ENCODE assay signal across 8 mouse cellular contexts in genomic region chr14:32825426-32826032, GRCm38 (mm10). TPM values are rescaled to one million over a fixed set of nuclear protein-coding genes. Genes with fewer than 3 reads are reported as not detected.
DNase-seq lines count a peak whose midpoint lies in the region; ATAC-seq lines count a peak whose summit lies in the region.

No protein-coding gene starts in this region.

- peak; percentile 78 for ATAC-seq in heart, embryonic 12.5 days (ENCODE audit: insufficient number of reproducible peaks, low FRiP score)
- peak; percentile 89 for ATAC-seq in kidney, embryonic 14.5 days (ENCODE audit: low FRiP score, low TSS enrichment)
- ATAC-seq in CD4-positive, CD25-positive, alpha-beta regulatory T cell, adult 4 months = no peak

- 7% methylated on average over 11 of the region's 11 CpGs for WGBS in heart, embryonic 12.5 days
- WGBS in kidney, embryonic 14.5 days = 5% methylated on average over 11 of the region's 11 CpGs

- H3K4me2 ChIP-seq in heart, embryonic 12.5 days = peak overlapping the region; percentile 46
- H3K4me2 ChIP-seq in kidney, embryonic 14.5 days (replicated peaks; ENCODE audit: low read depth, low read length) = peak overlapping the region; percentile 24

- peaks cover 9% of the 10 kb centered on the region for H3K9me3 ChIP-seq in heart, embryonic 12.5 days (replicated peaks)
- no peaks in the 10 kb centered on the region for H3K9me3 ChIP-seq in kidney, embryonic 14.5 days (ENCODE audit: control insufficient read depth, low read length)

- no peak overlapping the region for H3K9ac ChIP-seq in heart, embryonic 12.5 days
- no peak overlapping the region for H3K9ac ChIP-seq in kidney, embryonic 14.5 days (ENCODE audit: low read depth, low read length)

- no peak overlapping the region for H3K4me3 ChIP-seq in heart, embryonic 12.5 days
- H3K4me3 ChIP-seq in kidney, embryonic 14.5 days (ENCODE audit: low read length) = no peak overlapping the region; the same call in 1 of the 2 replicates

- DNase-seq in urinary bladder, postnatal 14 days (ENCODE audit: low spot score) = peak; percentile 48
- DNase-seq in urinary bladder, postnatal 10 days (ENCODE audit: low spot score) = no peak
- peak; percentile 58 for DNase-seq in lung, postnatal 25 days (ENCODE audit: low spot score)
- peak; percentile 77 for DNase-seq in yolk sac, embryonic 10.5 days (ENCODE audit: low spot score)
- DNase-seq in cerebellum, adult 9-11 months = no peak

- no peak overlapping the region for H3K27ac ChIP-seq in heart, embryonic 12.5 days (ENCODE audit: poor library complexity, severe bottlenecking)
- peak overlapping the region; percentile 60; the same call in 1 of the 2 replicates for H3K27ac ChIP-seq in kidney, embryonic 14.5 days (ENCODE audit: low read depth, low read length)

- H3K4me1 ChIP-seq in heart, embryonic 12.5 days (replicated peaks) = peaks cover 26% of the 10 kb centered on the region
- peaks cover 28% of the 10 kb centered on the region for H3K4me1 ChIP-seq in kidney, embryonic 14.5 days (ENCODE audit: control insufficient read depth, insufficient read depth, low read length)

- no peaks in the 10 kb centered on the region for H3K27me3 ChIP-seq in heart, embryonic 12.5 days (replicated peaks)
- peaks cover 2% of the 10 kb centered on the region; the same call in 1 of the 2 replicates for H3K27me3 ChIP-seq in kidney, embryonic 14.5 days (ENCODE audit: control insufficient read depth, insufficient read depth, low read length)

- no peaks in the 10 kb centered on the region for H3K36me3 ChIP-seq in heart, embryonic 12.5 days
- no peaks in the 10 kb centered on the region for H3K36me3 ChIP-seq in kidney, embryonic 14.5 days (ENCODE audit: control insufficient read depth, insufficient read depth, low read length)

RNA-seq across cellular contexts. Expression of gene Fam170b, which starts 8.2 kb away (rescaled TPM):
- 0.09 and 0.17 TPM in 2 replicates for polyA plus RNA-seq in heart, embryonic 12.5 days (2016; fragmentation: Nextera tagmentation; extraction: Ambion mirVana)
- 0.14 TPM in 1 of 2 replicates, not detected in the other for polyA plus RNA-seq in kidney, embryonic 14.5 days (2014; fragmentation: Nextera tagmentation; extraction: Ambion mirVana)
- polyA plus RNA-seq in CD4-positive, CD25-positive, alpha-beta regulatory T cell, adult 4 months (2017; shearing (Covaris generic)) = not detected

RNA-seq across cellular contexts. Expression of gene Vstm4, which starts 31.0 kb away (rescaled TPM):
- polyA plus RNA-seq in heart, embryonic 12.5 days (2016; fragmentation: Nextera tagmentation; extraction: Ambion mirVana) = 14.7 and 15.1 TPM in 2 replicates
- 21.2 and 35.4 TPM in 2 replicates for polyA plus RNA-seq in kidney, embryonic 14.5 days (2014; fragmentation: Nextera tagmentation; extraction: Ambion mirVana)
- polyA plus RNA-seq in CD4-positive, CD25-positive, alpha-beta regulatory T cell, adult 4 months (2017; shearing (Covaris generic)) = not detected

RNA-seq across cellular contexts. Expression of gene Tmem273, which starts 39.8 kb away (rescaled TPM):
- polyA plus RNA-seq in heart, embryonic 12.5 days (2016; fragmentation: Nextera tagmentation; extraction: Ambion mirVana) = 0.21 and 0.92 TPM in 2 replicates
- 0.56 and 0.70 TPM in 2 replicates for polyA plus RNA-seq in kidney, embryonic 14.5 days (2014; fragmentation: Nextera tagmentation; extraction: Ambion mirVana)
- 1 to 10 TPM; 3.7 to 4.9 TPM for polyA plus RNA-seq in CD4-positive, CD25-positive, alpha-beta regulatory T cell, adult 4 months (2017; shearing (Covaris generic))

Comparison
In these comparisons a context has a peak if more than half of its experiments do, and no peak if none do; other contexts are left out.
1. DNase-seq: peak in urinary bladder, postnatal 14 days (single experiment), lung, postnatal 25 days (single experiment) and yolk sac, embryonic 10.5 days (single experiment); none in urinary bladder, postnatal 10 days (single experiment) and cerebellum, adult 9-11 months (single experiment).
2. RNA of gene Vstm4, which starts 31.0 kb away (polyA plus RNA-seq): 21.2 to 35.4 TPM in kidney, embryonic 14.5 days and 14.7 to 15.1 TPM in heart, embryonic 12.5 days; not detected in CD4-positive, CD25-positive, alpha-beta regulatory T cell, adult 4 months; every median in the first group is over 10 times any median in the second.